Mouse (Mus musculus): Measurements from ENCODE around the gene Tpcn2.
A peak's percentile ranks its signal among the peaks of the same experiment; 100 is the strongest.

Gene Tpcn2

DNA sequence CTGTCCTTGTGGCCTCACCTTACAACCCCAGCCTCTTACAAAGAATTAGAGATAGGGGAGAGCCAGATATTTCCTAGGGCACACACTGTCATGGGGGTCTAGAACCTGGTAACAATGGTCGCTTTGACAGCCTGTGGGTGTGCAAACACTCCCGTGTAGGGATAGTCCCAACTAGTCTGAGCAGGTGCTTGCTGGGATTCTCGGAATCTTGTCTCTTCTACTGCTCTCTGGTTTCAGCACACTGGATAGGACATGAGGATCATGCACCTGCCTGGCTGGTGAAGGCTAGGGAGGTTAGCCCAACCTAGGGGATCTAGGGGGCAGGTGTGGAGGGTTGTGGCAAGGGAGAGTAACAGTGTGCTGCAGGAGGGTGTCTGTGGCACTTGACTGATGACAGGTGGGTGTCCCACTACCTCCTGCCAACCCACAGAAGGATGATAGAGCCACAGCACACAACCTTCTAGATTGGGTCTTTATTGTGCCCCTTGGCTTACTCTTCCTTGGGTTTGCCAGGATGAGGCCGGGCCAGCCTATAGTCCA, 78.4 kb downstream of the Tpcn2 start:
- DNase-seq (ENCODE audit: low spot score in 2 of 2) = no peak

DNA sequence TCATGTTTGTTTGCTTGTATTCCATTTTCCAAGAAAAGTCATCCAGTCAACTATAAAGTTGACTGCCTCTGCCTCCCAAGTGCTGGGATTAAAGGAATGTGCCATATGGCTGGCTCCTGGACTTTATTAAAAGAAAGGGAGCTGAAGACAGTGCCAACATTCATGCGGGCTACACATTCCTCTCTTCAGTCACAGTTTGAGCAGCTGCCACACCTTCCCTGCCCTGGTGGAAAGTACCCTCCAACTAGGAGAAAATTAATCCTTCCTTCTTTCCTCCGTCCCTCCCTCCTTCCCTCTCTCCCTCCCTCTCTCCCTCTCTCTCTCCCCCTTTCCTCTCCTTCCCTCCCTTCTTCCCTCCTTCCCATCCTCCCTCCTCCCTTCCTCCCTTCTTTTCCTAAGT, 84.1 kb downstream of the Tpcn2 start:
- DNase-seq (ENCODE audit: low spot score in 2 of 2) = no peak

DNA sequence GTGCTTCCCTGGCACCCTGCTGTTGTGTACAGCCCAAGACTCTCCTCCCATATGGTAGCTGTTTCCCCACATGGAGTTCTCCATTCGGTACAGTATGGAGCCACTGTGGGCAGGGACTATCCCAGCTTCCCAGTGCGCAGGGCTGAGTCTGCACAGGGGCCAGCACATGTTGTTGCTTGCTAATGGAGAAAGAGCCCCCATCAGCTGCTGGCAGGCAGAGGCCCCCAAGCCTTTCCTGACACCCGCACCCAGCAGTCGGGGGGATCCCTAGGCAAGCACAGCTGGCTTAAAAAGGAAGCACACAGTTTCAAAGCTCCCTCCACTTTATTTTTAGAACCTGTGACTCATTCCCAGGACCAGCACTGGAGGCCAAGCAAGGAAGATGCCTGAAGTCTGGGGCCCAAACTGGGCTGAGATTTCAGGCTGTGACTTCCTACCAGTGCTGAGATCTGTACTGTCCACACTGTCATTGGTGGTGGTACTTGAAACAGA, 85.5 kb downstream of the Tpcn2 start:
- DNase-seq (ENCODE audit: low spot score in 2 of 2) = no peak

DNA sequence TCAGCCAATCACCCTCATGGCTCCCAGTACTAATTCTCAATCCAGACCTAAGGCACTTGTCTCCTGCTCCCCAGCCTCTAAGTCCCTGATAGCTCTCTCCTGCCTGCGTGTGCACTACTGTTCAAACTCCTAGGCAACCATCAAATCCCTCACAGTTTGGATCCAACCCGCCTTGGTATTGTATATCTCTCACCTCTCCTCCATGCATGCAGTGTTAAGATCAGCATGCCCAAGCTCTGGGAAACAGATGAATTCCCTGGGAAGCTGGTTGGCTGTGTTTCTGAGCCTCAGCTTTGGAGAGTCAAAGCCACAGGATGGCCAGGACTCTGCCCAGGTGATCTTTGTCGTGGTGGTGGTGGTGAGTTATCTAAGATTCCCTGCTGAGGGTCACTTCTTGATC, 86.1 kb downstream of the Tpcn2 start:
- DNase-seq (ENCODE audit: low spot score in 2 of 2) = no peak

DNA sequence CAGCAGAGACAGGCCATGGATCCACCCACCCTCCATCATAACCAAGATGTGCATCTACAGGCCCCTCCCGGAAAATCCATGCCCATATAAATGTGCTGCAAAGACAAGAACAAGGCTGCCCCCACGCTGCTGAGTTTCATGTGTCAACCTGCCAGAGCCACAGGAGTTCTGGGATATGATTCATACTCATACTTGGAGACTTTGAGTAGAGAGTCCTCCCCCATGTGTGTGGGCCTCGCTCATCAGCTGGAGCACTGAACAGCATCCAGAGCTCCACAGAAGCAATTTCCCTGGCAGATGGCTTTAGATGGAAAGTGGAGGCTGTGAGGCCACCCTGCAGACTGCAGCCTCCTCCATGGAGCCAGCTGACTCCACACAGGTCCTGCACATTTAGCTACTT, 86.8 kb downstream of the Tpcn2 start:
- peak; percentile 40 to 77 for DNase-seq (ENCODE audit: low spot score in 2 of 2)

DNA sequence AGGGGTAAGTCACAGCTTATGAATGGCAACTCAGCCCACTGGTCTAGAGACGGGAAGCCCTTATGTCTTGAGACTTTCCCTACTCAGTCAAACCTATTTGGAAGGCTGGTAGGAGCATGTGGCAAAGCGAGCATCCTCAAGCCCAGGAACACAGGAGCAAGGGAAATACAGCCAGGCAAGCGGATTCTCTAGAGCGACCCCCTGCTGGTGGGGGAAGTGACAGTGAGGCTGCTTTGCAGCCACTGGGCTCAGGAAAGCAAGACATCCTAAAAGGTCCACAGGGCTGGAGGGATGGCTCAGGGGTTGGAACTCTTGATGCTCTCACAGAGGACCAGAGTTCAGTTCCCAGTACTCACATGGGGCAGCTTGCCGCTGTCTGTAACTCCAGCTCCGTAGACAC, 87.5 kb downstream of the Tpcn2 start:
- DNase-seq (ENCODE audit: low spot score in 2 of 2) = no peak

DNA sequence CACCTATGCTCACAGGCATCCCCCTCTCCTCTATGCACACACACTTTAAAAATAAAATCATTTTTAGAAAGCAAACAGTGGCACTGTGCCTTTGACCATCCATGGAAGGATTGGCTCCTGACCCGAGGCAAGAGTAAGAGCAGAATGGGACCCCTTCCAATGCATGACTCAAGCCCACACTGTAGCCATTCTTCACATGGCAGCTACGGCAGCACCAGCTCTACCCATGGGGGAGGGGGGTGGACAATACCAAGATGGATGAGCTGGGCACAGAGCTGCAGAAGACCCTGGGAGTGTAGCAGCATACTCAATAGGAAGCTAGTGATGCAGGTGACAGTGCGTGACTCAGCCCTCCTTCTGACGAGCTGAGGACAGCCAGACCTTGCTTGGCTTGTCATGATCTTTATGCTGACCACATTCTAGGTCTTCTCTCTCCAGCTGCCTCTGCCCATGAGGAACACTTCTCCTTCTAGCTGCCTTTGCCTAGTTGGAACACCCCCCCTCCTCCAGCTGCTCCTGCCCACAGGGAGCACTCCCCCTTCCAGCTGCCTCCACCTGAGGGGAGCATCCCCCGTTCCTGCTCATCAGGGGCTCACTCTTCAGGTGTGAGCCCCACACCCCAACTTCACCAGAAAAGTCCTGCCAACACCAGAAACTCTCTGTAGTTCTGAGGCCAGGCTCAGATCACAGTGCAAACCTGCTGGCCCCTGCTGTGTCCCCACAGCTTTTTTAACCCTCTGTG, 88.5 kb downstream of the Tpcn2 start:
- DNase-seq (ENCODE audit: low spot score in 2 of 2) = no peak

DNA sequence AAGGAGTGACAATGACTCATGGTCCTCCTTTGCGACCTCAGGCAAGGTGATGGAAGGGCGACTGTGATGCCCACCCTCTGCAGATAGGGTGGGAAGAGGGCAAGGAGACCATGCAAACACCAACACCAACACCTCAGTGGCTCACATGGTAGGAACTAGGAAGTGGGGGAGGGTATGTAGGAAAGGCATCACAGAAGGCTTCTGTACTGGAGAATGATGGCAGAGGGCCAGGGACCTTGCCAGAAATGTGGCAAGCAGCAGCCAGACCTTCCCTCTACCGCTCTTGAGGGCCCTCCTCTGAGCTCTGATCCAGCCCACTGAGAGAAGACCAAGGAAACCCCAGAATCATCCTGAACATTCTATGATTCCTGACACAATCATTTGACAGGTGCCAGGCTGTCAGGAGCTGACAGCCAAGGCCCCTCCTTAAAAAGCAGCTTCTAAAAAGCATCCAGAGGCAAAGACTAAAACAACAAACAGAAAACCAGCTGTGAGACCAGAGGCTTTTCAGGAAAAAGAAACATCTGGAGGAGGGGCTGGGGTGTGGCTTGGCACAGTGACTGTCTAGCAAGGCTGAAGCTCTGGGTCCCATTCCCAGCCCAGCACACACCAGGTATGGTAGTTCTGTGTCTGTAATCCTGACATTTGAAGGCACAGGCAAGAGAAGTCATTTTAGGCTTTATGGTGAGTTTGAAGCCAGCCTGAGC, 89.2 kb downstream of the Tpcn2 start:
- DNase-seq (ENCODE audit: low spot score in 2 of 2) = peak; percentile 62 to 66

DNA sequence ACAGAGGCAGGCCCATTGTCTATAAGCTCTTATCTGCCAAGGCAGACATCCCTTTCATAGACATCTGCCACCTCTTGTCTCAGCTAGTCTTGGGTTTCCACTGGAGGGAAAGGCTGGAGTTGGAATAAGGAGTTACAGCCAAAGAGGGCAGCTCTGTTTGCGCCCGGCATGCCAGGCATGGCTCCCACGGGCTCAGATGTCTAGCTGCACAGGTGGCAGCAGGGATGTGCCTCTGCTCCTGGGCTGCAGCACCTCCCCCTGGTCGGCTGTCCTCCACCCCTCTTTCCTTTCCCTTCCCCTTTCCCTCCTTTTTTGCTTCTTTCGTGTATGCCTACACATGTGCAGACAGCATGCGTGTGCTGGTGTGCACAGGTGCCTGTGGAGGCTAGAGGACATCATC, 91.0 kb downstream of the Tpcn2 start:
- no peak for DNase-seq (ENCODE audit: low spot score in 2 of 2)

DNA sequence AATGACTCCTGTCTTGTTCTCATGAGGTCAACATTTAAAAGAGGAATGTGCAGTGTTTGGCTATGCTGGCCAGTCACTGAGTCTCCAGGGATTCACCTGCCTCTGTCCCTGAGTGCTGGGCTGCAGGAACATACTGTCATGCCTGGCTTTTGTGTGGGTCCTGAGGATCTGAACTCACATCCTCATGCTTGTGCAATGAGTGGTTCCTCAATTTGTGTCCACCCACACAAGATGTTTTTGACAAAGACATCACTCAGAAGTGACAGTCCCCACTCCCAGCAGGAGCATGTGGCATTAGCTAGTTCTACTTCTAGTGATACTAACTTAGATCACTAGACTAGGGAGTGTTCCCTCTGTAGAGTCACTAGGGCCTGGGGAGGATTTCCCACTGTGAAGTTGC, 93.3 kb downstream of the Tpcn2 start:
- DNase-seq (ENCODE audit: low spot score in 2 of 2) = no peak

DNA sequence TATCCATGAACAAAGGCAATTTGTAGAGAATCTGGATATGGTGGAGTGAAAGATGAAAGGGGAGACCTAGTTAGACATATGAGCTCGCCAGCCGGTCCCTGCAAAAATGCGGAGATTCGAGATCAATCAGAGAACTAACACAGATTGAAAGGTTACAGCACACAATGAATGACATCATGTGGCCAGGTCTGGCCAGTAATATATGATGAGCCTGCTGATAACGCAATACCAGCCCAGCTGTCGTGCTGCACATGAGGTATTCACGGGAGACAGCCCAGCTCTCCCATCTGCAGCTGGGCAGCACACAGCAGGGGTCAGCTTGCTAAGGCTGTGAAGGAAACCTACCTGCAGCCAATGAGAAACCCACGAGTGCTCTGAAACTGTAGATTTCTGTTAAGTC, 94.5 kb downstream of the Tpcn2 start:
- DNase-seq (ENCODE audit: low spot score in 2 of 2) = no peak

DNA sequence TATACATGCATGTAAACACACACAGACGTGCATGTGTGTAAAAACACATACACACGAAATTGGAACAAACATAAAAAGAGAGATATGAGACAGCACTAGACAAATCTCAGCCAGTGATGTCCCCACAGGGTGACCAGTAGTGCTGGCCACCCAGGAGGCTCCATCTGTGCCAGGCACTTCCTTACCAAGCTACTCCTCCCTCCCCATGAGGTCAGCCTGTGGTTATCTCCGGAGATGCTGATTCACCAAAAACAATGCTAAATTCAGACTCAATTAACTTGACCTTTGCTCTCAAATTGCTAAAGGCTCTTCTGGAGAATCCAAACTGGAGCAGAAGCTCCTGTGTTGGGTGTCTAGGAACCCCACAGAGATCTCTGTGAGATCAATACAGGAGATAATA, 96.0 kb downstream of the Tpcn2 start:
- no peak for DNase-seq (ENCODE audit: low spot score in 2 of 2)

DNA sequence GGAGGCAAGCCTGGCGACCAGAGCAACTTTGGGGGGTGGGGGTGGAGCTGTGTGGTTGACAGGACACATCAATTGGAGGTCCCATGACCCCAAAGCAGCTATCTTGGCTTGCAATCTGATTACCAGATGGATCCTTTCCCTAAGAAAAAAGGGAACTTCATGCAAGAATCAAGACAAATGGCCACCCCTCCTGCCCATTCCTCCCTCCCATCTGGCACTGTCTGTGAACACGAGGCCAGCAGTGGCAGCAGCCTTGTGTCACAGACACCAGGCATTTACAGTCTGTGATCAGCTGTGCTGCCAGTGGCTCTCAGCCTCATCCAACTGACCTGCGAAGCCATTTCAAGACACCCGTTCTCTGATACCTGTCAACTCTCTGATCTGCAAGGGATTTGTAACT, 101.4 kb downstream of the Tpcn2 start:
- no peak for DNase-seq (ENCODE audit: low spot score in 2 of 2)

DNA sequence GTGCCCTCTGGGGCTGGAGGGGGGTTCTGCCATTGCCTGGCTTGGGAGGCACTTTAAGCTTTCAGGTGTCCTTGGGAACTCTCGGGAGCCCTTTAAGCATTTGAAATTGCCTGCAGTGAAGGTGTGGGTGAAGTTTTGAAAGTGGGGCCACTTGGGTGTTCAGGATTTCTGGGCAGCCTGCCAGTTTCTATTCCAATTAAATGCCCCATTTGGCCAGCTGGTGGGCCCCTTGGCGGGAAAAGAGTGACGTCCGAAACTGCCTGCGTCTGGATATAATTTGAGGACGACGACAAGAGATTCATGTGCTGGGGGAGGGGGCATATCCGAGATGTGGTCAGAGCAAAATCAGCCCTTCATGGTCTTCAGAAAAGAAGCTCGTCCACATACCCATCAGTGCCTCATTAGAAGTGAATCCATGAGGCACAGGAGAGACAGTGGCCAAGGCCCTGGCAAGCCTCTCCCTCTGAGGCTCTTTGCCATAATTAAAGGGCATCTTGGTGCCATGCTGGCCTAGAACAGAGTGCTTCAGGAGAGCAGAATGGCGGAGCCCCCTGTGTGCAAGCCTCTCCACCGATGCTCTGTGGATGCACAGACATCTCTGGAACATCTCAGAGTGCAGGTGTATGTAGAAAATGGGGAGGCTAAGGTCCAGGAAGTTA, 102.3 kb downstream of the Tpcn2 start:
- no peak for DNase-seq (ENCODE audit: low spot score in 2 of 2)

DNA sequence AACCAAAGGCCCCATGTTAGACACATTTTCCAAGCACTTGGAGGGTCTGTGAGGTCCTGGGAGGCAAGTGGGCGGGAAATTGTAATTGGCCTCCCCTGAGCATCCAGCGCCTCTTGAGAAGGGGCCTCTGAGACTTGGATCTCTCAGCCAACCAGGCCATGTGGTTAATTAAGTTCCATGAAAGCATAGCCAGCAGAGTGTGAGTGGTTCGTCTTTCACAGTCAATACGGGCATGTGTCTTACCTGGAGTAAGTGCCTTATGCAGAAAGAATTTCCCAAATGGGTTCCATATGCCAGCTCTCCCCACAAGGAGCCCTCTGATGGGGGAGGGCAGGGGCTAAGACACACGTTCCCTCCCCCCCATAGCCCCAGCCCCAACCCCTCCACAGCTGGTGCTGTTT, 104.1 kb downstream of the Tpcn2 start:
- DNase-seq (ENCODE audit: low spot score in 2 of 2) = no peak

DNA sequence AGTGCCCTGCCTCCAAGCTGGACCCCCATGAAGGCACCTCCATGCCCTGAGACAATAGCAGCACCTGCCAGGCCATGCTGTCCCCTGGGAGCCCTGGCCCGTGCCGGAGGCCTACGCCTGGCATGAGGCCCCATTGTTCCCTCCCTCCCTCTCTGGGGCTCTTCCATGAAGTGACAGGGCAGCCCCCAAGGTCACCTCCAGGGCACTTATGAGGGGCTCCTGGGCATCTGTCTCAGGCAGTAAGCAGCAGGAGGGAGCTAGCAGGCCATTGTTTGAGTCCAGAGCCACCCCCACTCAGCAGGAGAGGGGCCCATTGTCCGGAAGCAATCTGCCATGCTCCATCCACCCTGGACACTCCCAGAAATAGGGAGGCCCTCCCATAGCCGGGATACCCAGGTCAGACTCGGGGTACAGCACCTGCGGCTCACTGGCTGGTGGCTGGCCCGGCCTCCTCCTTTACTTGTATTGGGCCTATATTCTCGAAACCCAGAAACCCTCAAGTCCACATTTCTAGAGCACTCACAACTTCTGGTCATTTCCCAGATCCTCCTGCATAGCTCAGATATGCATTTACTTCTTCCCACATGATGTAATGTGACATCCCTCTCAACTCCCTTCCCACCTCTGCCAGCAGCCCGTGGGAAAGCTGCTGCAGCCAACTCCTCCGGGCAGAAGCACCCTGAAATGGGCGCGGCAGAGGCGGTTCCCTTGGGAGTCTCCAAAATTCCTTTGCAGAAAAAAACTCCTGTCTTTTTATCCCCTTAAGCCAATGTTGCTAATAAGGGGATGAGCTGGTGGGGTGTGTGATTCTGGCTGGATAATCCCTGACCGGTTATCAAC, 106.8 kb downstream of the Tpcn2 start:
- DNase-seq (ENCODE audit: low spot score in 2 of 2) = no peak

DNA sequence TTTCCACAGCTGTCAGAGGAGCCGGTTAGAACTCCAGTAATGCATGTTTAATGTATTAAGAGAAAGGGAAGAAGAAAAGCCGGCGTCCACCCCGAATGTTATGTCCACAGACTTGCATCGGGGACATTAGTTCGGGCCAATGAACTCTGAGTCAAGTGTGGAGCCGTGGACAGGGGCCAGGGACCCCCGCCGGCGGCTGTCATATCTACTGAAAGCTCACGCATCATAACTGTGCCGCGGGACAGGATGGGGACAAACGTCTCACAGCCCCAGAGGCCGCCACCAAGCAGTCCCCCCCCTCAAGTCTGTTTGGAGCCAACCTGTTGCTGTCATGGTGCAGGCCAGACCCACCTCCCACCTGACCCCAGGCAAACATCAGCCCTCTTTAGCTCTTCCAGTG, 110.2 kb downstream of the Tpcn2 start:
- no peak for DNase-seq (ENCODE audit: low spot score in 2 of 2)

DNA sequence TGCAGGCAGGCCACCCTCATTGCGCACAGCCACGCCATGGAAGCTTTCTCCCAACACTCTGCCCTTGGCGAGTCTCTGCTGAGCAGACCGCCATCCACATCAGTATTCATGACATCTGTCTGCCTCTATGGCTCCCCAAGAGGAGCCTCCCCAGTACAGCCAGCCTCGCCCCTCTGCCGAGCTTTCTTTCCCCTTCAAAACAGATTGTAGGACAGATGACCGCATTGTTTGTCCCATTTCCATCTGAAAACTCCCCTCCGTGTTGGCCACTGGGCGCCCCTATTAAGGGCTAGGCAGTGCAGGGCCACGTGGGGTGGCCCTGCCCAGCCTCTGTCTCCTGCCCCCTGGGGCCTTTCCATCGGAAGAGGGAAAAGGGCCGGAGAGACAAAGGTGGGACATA, 110.7 kb downstream of the Tpcn2 start:
- no peak for DNase-seq (ENCODE audit: low spot score in 2 of 2)

DNA sequence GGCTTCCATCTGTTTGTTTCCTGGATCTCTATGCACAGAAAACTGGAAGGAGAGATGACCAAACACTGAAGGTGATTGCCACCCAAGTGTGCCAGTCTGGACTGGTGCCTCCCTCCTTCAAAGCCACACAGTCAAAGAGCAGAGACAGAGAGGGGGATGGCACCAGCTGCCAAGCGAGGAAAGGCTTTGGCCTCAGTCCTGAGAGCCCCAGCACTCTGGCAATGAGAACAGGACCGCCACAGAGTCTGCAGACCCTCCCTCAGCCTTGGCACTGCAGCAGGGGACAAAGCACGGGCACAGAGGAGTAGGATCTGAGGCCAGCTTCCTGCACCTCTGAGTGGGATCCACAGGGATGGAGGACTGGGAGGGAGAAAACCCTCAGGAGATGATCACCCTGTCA, 114.1 kb downstream of the Tpcn2 start:
- DNase-seq (ENCODE audit: low spot score in 2 of 2) = no peak

DNA sequence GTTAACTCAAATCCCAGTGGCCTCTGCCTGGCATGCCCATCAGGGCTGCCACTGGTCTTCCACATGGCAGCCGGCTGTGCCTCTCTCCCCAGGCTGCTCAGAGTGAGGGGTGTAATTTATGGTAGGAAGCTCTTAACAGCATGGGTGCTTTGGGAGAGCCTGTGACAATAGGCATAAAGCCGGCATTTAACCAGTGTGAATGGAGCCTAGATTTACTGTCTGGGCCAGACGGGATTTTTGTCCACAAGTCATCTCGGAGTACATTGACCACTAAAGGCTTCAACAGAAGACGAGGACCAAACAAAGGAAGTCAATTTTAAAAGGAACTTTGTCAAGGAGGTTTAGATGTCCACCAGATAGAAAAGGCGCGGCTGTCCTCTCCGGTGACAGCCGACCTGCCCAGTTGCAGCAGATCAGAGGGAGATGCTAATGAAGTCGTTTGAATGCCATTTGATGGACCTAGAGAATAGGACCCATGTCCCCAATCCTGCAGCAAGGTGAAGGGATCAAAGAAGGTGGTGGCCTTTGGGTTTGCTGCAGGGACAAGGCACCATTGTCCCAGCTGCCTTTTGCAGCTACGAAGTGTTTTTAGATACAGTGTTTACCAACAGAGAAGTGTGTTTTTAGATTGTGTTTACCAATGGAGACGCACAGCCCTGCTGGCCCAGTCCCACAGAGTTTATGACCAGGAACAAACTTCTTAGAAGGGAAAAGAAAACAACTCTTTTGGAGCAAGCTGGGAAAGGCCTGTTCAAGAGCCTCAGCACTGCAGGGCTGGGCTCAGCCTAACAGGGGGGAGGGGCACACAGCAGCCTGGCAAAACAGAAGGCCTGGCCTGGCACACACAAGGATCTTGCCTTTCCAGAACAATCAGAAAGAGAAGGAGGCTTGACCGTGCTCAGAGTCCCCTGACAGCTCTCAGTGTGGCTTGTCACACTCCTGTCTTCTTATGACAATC, 124.2 kb downstream of the Tpcn2 start:
- no peak for DNase-seq (ENCODE audit: low spot score in 2 of 2)

DNA sequence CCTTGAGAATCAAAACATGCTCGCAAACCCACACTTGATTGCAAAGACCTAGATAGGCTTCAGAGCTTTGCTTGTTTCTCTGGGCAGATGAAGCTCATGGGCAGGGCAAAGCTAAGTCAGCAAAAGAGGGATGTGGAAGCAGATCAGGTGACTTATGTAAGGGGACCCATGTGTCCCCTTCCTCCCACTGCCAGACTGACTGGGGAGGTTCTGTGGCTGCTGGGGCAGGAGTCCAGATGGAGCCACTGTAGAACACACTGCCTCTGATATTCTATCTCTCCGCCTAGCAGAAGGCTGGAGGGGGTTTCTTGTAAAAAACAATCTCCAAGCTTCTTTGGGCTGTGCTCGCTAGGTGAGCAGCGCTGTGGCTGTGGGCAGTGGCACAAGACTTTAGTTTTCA, 128.1 kb downstream of the Tpcn2 start:
- no peak for DNase-seq (ENCODE audit: low spot score in 2 of 2)
